Mouse (Mus musculus): ENCODE measurements around the gene Fzd5.

The Fzd5 gene

DNA sequence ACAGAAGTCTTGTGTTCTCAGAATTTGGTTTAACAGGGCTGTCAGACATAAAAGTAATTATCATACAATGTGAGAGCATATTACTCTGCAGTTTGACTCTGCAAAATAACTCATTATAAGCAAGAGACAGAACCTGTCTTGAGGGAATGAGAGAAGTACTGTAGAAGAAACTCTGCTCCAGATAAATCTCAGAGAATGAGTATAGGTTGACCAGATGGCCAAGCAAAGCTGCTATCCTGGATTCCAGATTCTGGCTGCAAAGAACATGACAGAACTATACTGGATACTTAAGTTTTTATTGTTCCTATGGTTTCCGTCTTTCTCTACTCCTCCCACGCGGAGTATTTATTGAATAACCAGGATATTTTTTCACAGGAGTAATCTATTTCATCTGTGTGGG is 54.5 kb downstream of the Fzd5 start:
- no peak for DNase-seq

- no peak for DNase-seq
These were observed 56.1 kb downstream of the Fzd5 start for GRCm38 (mm10) chr1:64681499-64681898.

All from kidney, postnatal 10 days (tissue).